Mouse (Mus musculus) neural tube, embryonic 11.5 days (tissue): ENCODE results near the gene Atp1a2. TPM values are rescaled to one million over a fixed set of nuclear protein-coding genes. Genes with fewer than 3 reads are reported as not detected.

Source experiments
- ATAC-seq: fragments of 200-750 bp; cut with Nextera tagmentation; 2 replicates; pipeline ENCODE4 v1.8.0; 2017; ENCODE audit warnings: moderate number of reproducible peaks, mild to moderate bottlenecking, moderate TSS enrichment, moderate library complexity; ENCODE audit not compliant: insufficient read depth, low FRiP score, low TSS enrichment
- DNase-seq: peaks from one replicate; pipeline ENCODE4 v3.0.0-alpha.2; 2015; ENCODE audit warnings: low spot score
- H3K27ac ChIP-seq: fragments of 300-500 bp; sonication (generic); 2 replicates; pipeline ENCODE4 v1.5.1; 2014; ENCODE audit warnings: low read depth, mild to moderate bottlenecking, low read length
- H3K27me3 ChIP-seq: fragments of 300-500 bp; sonication (generic); 2 replicates; pipeline ENCODE4 v1.6.1; 2014; ENCODE audit warnings: mild to moderate bottlenecking, low read length, mixed read lengths; ENCODE audit not compliant: control insufficient read depth, insufficient read depth
- H3K36me3 ChIP-seq: fragments of 300-500 bp; sonication (generic); 2 replicates; pipeline ENCODE4 v1.6.1; 2014; ENCODE audit warnings: mild to moderate bottlenecking, low read length, moderate library complexity, mixed read lengths; ENCODE audit not compliant: control insufficient read depth, insufficient read depth
- H3K4me1 ChIP-seq: fragments of 300-500 bp; sonication (generic); 2 replicates; pipeline ENCODE4 v1.6.1; 2014; ENCODE audit warnings: low read length, mixed read lengths; ENCODE audit not compliant: control insufficient read depth, insufficient read depth
- H3K4me2 ChIP-seq: fragments of 300-500 bp; sonication (generic); 2 replicates; pipeline ENCODE4 v1.6.1; 2014; ENCODE audit warnings: low read depth, mild to moderate bottlenecking, moderate library complexity
- H3K4me3 ChIP-seq: fragments of 300-500 bp; sonication (generic); 2 replicates; pipeline ENCODE4 v1.5.1; 2014; ENCODE audit warnings: low read depth, low read length
- H3K9ac ChIP-seq: fragments of 300-500 bp; sonication (generic); 2 replicates; pipeline ENCODE4 v1.6.1; 2014; ENCODE audit warnings: mild to moderate bottlenecking, low read length
- H3K9me3 ChIP-seq: fragments of 300-500 bp; sonication (generic); 2 replicates; pipeline ENCODE4 v1.6.1; 2016; ENCODE audit warnings: low read length; ENCODE audit not compliant: control insufficient read depth
- WGBS: fragments of 180-500 bp; shearing (Covaris S2); extraction: QIAGEN DNeasy Blood & Tissue Kit; methylation state at CpG from one replicate; pipeline ENCODE4 v1.1.7; 2014; 5-methylcytosine and 5-hydroxymethylcytosine counted together
- polyA plus RNA-seq: library from polyadenylated mRNA; unstranded; fragments of >200 nt; fragmentation: Nextera tagmentation; extraction: Ambion mirVana; gene quantifications from 2 replicates; pipeline ENCODE4 v1.2.1, GENCODE M21; 2014

The Atp1a2 gene
- polyA plus RNA-seq, 1 experiment from 2014 or later = 1.3 TPM

GRCm38 (mm10) chr1:172311921-172312767, 14.3 kb upstream of the Atp1a2 start:
- WGBS = under 1% methylated on average over 32 of the region's 55 CpGs
- Histone ChIP-seq H3K36me3 (0 out of 2 replicates have a peak, but pooled peaks cover 2% of the 10 kb centered on the region), H3K4me1 (peaks cover 32% of the 10 kb centered on the region), H3K9me3 (no peaks in the 10 kb centered on the region), H3K27ac (0 out of 2 replicates have a peak overlapping the region, but pooled peaks have one; percentile 60), H3K27me3 (no peaks in the 10 kb centered on the region), H3K4me2 (peak overlapping the region; percentile 95), H3K9ac (peak overlapping the region; percentile 68), H3K4me3 (peak overlapping the region; percentile 79)
- peak; percentile 91 for DNase-seq
- ATAC-seq = peak; percentile 68

DNA sequence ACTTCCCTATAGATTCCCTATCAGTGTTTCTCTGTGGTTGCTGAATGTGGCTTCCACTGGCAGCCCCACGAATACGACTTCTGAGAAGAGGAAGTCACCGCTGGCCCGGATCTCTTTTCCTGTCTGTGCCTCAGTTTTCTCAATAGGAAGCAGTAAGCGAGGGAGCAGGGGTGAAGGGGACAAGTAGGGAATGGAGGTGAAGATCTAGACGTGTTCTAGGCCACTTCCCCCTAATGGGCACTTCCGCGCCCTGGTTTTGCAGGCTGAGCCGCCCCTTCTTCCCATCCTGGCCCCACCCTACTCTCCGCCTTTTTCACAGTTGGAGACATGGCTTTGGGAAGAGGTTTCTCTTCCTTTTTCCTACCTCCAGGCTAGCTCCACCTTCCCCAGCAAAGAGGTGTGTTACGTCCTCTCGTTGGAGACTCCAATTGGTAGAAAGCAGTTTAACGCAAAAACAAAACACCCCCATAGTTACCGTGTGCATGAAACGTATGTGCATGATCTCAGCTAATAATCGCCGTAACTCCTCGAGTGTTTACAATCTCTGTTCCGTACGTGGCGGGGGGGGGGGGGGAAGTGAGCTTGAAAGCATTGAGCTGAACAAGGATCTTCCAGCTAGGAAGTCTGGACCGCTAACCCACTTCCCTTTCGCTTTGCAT, 13.5 kb upstream of the Atp1a2 start:
- H3K4me3 ChIP-seq = peak overlapping the region; percentile 79
- peak; percentile 57 for DNase-seq
- 0 out of 2 replicates have a peak overlapping the region, but pooled peaks have one; percentile 60 for H3K27ac ChIP-seq
- H3K4me2 ChIP-seq = peak overlapping the region; percentile 95
- 6% methylated on average over 22 of the region's 23 CpGs for WGBS
- H3K9me3 ChIP-seq = no peaks in the 10 kb centered on the region
- no peak for ATAC-seq
- no peaks in the 10 kb centered on the region for H3K27me3 ChIP-seq
- H3K4me1 ChIP-seq = peaks cover 32% of the 10 kb centered on the region
- H3K36me3 ChIP-seq = 0 out of 2 replicates have a peak, but pooled peaks cover 2% of the 10 kb centered on the region
- peak overlapping the region; percentile 68 for H3K9ac ChIP-seq

DNA sequence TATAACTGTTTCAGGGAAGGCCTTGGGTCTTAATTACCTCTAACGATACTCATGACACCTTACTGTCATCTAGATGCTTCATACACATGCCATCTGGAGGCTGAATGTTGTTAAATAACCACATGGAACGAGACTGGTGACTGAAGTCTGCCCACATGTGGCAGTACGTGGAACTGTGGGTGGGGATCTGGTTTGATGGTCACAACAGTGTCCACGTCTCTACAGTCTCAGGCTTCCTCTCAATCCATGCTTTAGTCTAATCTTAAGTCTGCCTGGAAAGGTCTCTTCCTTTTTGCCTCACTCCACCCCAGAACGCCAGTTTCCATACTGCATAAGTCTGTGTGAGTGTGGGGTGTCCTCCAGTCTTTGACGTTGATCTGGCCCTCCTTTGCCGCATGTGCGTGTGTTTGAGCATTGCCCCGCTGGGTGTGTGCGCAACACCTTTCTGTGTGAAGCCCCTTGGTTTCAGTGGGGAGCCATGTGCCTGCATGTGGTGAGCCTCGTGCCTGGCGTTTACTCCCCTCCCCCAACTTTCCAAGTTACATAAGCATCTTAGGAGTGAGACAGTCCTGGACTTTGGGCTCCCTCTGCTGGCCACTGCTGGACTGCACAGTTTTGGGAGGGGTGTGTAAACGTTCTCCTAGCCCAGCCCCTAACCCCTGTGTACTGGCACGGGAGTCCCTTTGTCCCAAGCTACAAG, 12.0 kb upstream of the Atp1a2 start:
- Histone ChIP-seq H3K4me2 (peak overlapping the region; percentile 48), H3K9ac (peak overlapping the region; percentile 47), H3K4me3 (peak overlapping the region; percentile 20; the same call in 1 of the 2 replicates), H3K36me3 (no peaks in the 10 kb centered on the region), H3K9me3 (no peaks in the 10 kb centered on the region), H3K27me3 (no peaks in the 10 kb centered on the region), H3K4me1 (peaks cover 30% of the 10 kb centered on the region), H3K27ac (0 out of 2 replicates have a peak overlapping the region, but pooled peaks have one; percentile 54)
- 5% methylated on average over 14 of the region's 14 CpGs for WGBS
- peak; percentile 96 for DNase-seq
- ATAC-seq = peak; percentile 66

DNA sequence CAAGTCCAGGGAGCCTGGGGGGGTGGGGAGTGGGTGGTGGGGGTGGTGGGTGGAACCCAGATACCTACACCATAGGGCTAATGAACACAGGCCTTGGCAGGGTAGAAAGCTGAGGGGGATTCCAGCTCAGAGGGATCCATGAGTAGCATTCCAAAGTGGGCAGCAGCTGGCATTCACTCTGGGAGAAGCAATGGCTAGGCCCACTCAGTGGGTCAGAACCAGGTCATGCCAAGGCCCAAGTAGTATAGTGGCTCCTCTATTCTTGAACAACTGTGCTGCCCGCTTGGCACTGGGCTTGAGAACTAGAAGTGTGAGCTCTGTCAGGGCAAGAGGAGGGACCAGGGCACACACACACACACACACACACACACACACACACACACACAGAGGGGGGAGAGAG, 10.5 kb upstream of the Atp1a2 start:
- Histone ChIP-seq H3K27me3 (no peaks in the 10 kb centered on the region), H3K27ac (no peak overlapping the region), H3K9me3 (no peaks in the 10 kb centered on the region), H3K4me2 (no peak overlapping the region), H3K36me3 (no peaks in the 10 kb centered on the region), H3K9ac (no peak overlapping the region), H3K4me3 (no peak overlapping the region), H3K4me1 (peaks cover 17% of the 10 kb centered on the region)
- 100% methylated on average over 1 of the region's 1 CpGs for WGBS
- DNase-seq (no peak), ATAC-seq (no peak)

GRCm38 (mm10) chr1:172307936-172308335, 10.1 kb upstream of the Atp1a2 start:
- Histone ChIP-seq H3K4me1 (peaks cover 16% of the 10 kb centered on the region), H3K4me3 (no peak overlapping the region), H3K27ac (no peak overlapping the region), H3K36me3 (no peaks in the 10 kb centered on the region), H3K9ac (no peak overlapping the region), H3K4me2 (no peak overlapping the region), H3K27me3 (no peaks in the 10 kb centered on the region), H3K9me3 (no peaks in the 10 kb centered on the region)
- no peak for ATAC-seq
- 74% methylated on average over 10 of the region's 10 CpGs for WGBS
- DNase-seq = no peak

DNA sequence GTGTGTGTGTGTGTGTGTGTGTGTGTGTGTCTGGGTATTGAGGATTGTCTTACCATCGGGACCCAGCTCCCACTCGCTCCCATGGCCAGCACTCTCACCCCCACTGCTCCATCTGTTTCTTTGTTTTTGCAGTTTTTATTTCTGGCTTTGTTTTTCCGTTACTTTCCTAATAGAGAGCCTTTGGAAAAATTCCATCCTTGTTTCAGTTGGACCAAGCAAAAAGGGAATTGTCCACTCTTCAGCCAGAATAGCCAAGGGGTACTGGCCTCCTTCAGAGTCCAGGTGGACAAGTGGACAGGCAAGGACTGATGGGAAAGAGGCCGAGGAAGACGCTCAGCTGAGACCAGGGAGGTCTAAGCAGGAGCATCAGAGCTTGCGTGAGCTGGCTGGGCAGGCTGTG, 9.0 kb upstream of the Atp1a2 start:
- no peak overlapping the region for H3K9ac ChIP-seq
- no peaks in the 10 kb centered on the region for H3K9me3 ChIP-seq
- WGBS = 84% methylated on average over 6 of the region's 6 CpGs
- H3K27me3 ChIP-seq = no peaks in the 10 kb centered on the region
- no peak overlapping the region for H3K4me2 ChIP-seq
- no peak for DNase-seq
- H3K4me3 ChIP-seq = no peak overlapping the region
- no peak for ATAC-seq
- H3K36me3 ChIP-seq = no peaks in the 10 kb centered on the region
- H3K27ac ChIP-seq = no peak overlapping the region
- peaks cover 22% of the 10 kb centered on the region for H3K4me1 ChIP-seq

GRCm38 (mm10) chr1:172306196-172306595, 8.3 kb upstream of the Atp1a2 start:
- Histone ChIP-seq H3K4me2 (no peak overlapping the region), H3K4me1 (peaks cover 21% of the 10 kb centered on the region), H3K4me3 (no peak overlapping the region), H3K27me3 (no peaks in the 10 kb centered on the region), H3K9ac (no peak overlapping the region), H3K36me3 (no peaks in the 10 kb centered on the region), H3K27ac (no peak overlapping the region), H3K9me3 (no peaks in the 10 kb centered on the region)
- ATAC-seq (no peak), DNase-seq (no peak)
- WGBS = 85% methylated on average over 4 of the region's 4 CpGs

GRCm38 (mm10) chr1:172305635-172306034, 7.8 kb upstream of the Atp1a2 start:
- no peak for ATAC-seq
- WGBS = 70% methylated on average over 3 of the region's 3 CpGs

More at GRCm38 (mm10) chr1:172305635-172306034, 7.8 kb upstream of the Atp1a2 start:
- H3K27me3 ChIP-seq = no peaks in the 10 kb centered on the region
- no peak overlapping the region for H3K4me2 ChIP-seq
- DNase-seq = no peak
- H3K27ac ChIP-seq = no peak overlapping the region
- H3K9ac ChIP-seq = no peak overlapping the region
- no peak overlapping the region for H3K4me3 ChIP-seq
- peaks cover 18% of the 10 kb centered on the region for H3K4me1 ChIP-seq
- H3K9me3 ChIP-seq = no peaks in the 10 kb centered on the region
- no peaks in the 10 kb centered on the region for H3K36me3 ChIP-seq
